Mouse (Mus musculus): ENCODE results near the gene Reck.

The Reck gene

DNA sequence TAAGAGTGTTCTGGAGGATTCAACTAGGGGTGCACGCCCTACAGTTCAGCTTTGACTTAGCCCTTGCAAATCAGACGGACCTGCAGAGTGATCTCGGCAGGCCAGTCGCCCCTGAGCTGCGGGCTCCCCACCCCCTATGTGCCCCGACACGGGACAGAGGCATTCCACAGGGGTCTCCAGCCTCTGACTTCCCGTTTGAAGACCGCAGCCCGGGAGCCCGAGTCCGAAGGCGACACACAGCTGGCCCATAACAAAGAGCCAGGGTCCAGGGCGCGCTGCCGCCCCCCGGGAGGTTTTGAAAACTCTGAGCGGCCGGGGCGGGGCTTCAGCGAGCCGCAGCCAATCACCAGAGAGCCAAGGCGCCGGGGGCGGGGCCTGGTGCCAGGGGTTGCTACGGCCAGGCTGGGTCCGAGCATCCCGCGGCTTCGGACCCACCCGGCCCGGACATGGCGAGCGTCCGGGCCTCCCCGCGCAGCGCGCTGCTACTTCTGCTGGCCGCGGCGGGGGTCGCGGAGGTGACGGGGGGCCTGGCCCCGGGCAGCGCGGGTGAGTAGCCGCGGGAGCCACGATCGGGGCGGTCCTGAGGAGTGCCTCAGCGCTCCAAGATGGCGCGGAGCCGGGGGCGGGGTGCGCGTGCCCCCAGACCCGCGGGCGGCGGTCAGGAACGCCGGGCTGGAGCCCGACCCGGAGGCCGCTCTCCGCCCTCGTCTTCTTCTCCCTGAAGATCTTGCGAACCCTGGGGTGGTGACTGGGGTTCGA lies at the start of gene Reck:
Gene Reck, plus strand, starts transcription at position 371 of the 759 bp plus-strand sequence.
- peak; percentile 54 for DNase-seq (ENCODE audit: low spot score)

DNA sequence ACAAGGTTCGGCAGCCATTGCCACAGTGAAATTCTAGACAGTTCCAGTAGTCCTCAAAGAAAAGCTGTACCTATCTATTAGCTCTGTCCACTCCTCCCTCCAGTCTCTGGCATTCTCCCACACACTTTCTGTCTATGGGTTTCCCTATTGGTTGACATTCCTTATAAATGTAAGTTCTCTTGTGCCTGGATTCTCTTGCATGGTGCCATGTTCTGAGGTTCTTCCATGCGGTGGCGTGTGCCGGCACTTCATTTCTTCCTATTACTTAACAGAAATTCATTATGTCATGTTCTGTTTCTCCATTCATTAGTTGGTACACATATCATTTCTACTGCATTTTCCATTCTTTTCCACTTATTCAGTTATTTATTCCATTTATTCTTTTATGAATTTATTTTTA lies 46.5 kb upstream of the Reck start:
- DNase-seq (ENCODE audit: low spot score) = no peak

DNA sequence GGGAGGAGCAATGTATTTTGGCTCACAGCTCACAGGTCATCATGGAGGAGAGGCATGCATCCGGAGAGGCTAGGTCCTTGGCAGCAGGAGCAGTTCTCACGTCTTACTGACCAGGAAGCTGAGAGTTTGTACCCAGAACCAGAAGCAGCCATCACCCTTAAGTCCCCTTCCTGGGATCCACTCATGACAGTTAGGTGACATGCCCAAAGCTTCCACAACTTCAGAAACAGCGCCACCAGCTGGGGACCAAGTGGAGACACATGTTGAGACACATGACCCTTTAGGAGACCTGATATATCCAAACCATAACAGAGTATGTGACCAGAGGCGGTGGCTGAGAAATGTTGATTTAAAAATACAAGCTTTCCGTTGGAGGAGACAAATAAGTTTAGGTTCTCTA lies 43.3 kb upstream of the Reck start:
- no peak for DNase-seq (ENCODE audit: low spot score)

DNA sequence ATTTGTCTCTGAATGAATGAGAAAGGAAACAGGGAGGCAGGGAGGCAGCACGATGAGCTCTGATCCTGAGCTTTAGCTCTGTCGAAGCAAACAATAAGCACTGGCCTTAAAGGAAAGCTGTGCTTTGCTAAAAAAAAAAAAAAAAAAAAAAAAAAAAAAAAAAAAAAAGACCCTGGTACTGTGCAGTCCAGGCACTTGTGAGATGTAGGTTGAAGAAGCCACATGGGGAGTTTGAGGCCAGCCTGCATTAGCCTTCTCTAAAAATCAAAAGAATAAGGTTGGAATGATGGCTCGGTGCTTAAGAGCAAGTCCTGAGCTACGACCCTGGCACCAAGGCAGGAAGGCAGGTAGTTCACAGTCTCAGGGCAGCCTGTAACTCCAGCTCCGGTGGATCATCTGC lies 41.6 kb upstream of the Reck start:
- no peak for DNase-seq (ENCODE audit: low spot score)

DNA sequence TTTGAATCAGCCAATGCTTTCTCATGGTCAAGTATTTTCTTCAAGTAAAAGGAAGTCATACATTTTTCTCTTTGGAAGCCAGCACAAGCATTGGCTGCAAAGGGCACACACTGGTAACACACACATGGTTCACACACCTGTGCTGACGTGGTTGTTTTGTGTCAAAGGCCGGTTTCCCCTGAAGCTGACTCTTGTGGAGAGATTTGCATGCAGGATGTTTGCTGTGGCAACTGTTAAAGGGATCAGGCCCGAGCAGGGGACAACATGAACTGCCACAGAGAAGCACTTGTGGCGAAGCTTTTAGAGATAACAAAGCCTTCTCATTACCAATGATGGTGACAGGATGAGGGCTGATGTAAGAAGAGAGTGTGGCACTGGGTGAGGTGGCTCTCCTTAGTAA lies 40.6 kb upstream of the Reck start:
- no peak for DNase-seq (ENCODE audit: low spot score)

- no peak for DNase-seq (ENCODE audit: low spot score)
These were observed 37.0 kb upstream of the Reck start for GRCm38 (mm10) chr4:43838326-43838725.

DNA sequence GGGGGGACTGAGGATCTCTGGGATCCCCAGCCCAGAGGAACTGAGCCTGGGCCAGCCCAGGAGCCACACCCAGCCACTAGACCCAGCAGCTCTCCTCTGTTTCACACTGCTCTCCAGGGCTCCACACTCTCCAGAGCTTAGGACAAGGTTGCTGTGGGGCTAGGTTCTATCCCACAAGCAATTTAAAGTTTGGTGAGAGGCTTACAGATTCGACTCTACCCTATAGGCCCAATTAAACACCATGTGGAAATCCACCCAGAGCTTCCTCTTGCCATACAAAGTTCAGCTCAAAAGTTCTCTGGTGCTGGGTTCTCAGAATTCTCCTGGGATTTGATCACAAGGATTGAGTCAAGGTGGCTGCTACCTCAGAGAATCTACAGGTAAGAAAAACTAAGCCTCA lies 35.2 kb upstream of the Reck start, which contains the start of gene Olfr157:
Gene Olfr157, minus strand, starts transcription at position 101 of the 400 bp plus-strand sequence.
- DNase-seq (ENCODE audit: low spot score) = no peak

DNA sequence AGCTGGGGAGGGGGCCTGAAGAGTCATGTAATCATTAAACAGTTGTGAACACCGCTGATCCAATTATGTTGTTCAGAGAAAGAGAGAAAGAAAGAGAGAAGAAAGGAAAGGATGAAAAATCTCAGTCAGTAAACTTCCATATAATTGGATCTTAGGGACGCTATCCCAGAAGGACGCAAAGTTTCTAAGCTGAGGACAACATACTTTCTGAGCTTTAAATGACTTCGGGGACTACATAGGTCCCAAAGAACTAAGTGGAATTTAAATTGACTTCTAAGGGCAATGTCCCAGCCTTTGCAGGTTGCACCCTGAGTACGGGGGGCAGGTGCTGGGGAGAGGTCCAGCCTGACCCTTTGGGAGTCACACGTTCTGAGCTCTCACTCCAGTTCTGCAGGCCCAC lies 24.1 kb upstream of the Reck start, which contains the start of gene Olfr155:
Gene Olfr155, plus strand, starts transcription at position 301 of the 400 bp plus-strand sequence.
- DNase-seq (ENCODE audit: low spot score) = no peak

DNA sequence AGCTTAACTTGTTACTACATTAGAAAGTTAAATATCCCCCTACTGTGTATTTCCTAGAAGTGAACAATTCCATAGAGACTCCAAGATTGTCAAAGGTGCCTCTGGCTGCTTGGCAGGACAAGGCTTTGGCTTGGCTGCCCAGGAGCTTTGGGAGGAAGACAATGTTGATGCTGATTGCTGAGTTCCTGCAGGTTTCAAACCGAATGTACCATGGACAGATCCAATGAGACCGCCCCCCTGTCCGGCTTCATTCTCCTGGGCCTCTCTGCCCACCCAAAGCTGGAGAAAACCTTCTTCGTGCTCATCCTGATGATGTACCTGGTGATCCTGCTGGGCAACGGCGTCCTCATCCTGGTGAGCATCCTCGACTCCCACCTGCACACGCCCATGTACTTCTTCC lies 21.2 kb upstream of the Reck start:
- DNase-seq (ENCODE audit: low spot score) = no peak

DNA sequence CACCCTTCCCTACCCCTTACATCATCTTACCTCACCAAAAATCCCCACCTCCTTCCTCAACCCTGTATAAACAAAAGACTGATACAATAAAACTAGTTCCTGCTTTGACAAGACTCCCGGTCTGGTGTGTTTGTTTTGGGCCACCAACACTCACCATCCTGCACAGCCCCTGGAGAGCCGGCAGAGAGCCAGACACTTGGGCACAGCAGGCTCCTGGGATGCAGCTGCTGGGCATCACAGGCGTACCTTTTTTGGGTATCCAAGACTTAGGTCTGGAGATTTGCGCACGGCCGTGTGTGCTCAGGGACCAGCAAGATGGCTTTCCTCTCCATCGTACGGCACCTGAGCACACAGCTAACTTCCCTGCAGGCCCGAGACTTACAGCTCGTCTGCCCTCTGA lies 15.4 kb upstream of the Reck start:
- no peak for DNase-seq (ENCODE audit: low spot score)

DNA sequence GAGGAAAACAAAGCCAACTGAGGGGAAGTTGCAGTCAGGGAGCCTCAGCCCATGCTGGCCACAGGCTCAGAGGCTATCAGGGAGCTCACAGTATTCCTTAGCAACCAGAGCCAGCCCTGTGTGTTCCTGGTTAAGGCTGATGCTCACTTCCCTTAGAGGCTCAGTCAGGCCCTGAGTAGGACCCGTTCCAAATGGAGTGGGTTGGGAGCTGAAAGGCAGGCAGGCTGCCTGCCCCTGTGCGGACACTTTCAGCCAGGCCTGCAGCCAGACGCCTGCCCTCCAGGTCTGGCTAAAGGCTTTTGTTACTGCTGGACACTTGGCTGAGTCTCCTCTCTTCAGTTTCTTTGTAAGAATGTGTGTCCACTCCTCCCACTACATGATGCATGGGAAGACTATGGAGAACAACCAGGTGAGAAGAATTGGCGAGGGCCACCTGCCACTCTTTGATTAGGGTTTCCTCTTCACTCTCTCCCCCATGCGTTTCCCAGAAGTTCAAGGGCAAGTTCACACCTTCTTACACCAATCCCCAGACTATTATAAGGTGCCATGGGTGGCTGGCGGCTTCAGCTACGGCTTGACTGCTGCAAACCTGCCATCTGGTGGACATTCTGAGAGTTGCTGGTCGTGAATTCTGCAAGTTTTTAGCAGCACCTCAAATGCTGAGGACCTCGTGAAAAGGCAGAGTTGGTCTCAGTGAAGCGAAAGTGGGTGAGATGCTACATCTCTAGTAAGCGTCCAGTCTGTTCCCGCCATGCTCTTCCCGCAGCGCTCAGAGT lies 14.4 kb upstream of the Reck start:
- DNase-seq (ENCODE audit: low spot score) = peak; percentile 18

DNA sequence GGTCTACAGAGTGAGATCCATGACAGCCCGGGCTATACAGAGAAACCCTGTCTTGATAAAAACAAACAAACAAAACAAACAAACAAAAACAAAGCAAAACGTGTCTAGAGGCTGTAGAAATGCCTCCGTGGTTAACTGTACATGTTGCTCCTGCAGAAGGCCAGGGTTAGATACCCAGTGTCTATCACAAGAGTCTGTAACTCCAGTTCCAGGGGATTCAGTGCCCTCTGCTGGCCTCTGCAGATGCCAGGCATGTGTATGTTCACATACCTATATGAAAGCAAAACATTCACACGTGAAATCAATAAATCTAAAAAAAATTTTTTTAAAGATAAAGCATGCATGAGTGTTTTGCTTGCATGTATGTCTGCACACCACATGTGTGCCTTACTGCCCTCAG lies 12.0 kb upstream of the Reck start:
- DNase-seq (ENCODE audit: low spot score) = no peak

DNA sequence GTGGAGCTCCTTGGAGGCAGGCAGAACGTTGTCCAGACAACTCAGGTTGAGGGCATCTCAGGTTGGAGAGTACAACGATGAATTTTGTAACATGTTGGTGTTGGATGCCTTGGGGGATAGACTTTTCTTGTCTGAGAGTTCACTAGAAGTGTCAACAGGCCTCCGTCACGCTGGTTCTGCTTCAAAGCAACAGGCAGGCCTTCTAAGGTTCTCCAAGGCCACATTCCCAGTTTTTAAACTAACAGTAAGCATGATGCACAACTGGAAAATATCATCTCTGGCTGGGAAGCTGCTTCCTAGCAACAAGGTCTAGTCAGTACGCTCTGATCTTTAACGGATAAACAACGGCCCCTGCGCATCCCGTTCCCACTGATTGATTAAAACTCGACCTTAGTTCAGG lies 5.5 kb upstream of the Reck start:
- no peak for DNase-seq (ENCODE audit: low spot score)

DNA sequence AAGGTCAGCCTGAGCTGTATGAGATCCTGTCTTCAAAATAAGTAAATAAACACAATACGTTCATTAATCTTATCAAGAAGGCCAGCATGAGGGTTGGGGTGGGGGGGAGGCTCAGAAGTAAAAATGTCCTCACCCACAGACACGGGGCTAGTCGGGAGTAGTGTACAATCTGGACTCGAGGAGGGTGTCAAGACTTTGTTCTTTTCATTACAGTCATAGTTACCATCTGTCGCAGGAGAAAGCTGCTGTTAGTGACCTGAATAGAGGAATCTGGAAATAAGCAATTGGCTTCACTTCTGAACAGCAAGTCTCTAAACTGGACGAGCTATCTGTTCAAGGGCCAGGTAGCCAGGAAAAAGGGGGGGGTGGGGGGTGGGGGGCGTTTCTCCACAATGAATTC lies 829 bp upstream of the Reck start:
- DNase-seq (ENCODE audit: low spot score) = no peak

GRCm38 (mm10) chr4:43875919-43876411 lies 635 bp downstream of the Reck start:
- no peak for DNase-seq (ENCODE audit: low spot score)

DNA sequence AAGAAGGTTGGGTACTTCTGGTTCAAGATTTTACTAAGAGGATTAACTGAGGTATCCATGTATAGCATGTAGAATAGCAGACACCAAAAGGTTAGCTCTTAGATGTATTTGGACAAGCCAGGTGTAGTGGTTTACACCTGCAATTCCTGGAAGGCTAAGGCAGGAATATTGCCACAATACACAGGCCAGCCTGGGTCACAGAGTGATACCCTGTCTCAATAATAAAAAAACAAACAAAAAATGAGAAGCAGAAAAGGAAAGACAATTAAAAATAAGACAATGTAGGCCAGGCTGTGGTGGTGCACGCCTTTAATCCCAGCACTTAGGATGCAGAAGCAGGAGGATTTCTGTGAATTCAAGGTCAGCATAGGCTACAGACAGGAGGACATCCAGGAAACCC lies 1.9 kb downstream of the Reck start:
- DNase-seq (ENCODE audit: low spot score) = no peak

DNA sequence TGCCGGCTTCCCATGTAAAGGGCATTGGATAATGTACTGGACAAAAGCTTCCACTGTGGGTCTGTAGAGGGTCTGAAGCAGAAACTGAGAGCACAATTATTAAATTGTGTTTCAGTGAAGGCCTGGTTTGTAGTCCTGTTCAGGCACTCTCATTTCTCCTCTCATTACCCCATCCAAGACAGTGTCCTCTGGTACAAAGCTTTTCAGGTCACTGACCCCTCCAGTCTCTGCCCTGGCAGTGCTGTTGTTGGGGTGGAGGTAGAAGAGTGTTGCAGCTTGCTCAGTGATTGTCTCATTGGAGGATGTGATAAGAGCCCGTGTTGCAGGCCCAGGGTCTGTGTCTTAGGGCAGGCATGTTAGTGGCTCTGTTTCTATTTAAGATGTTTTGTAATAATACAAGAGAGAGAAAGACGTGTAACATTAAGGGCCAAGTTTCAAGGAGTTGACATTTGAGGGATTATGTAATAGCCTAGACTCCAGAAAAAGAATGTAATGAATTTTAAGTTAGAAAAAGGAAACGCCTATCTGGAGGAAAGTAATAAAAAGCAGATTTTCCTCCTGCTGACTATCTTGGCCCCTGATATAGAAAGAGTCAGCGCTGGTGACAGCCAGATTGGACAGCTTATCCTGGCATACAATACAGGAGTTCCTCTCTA lies 2.9 kb downstream of the Reck start:
- no peak for DNase-seq (ENCODE audit: low spot score)

DNA sequence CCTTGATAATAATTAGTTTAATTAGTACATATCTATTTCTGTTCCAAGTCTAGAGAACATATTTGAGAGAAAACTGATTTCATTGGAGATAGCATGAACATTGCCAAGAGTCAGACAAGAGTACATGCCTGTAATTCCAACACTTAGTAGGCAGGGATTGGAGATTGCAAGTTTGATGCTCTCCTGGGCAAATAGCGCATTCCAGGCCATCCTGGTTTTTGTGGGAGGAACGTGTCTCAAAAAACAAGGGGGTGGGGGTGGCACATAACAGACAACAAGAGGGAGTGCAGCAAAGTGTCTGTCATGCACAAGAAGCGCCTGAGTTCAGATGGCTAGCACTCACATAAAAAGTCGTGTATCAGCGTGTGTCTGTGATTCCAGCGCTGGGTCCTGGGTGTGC lies 4.2 kb downstream of the Reck start:
- DNase-seq (ENCODE audit: low spot score) = no peak

DNA sequence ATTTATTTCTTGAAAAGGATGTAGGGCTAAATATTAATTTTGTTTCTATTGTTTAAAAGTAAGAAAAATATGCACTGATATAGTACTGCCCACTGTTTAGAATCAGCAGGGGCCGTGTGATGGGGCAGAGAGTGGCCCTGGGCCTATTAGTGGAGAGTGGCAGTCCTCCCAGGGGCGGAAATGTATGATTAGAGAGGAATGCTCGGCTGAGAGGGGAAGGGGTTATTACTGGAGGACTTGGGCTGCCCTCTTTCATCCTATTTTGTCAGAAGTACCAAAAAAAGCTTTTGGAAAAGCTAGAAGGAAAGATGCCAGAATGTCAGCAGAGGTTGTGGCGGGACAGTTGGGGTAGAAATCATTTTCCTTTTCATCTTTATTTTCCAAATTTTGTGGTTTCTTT lies 8.9 kb downstream of the Reck start:
- no peak for DNase-seq (ENCODE audit: low spot score)

DNA sequence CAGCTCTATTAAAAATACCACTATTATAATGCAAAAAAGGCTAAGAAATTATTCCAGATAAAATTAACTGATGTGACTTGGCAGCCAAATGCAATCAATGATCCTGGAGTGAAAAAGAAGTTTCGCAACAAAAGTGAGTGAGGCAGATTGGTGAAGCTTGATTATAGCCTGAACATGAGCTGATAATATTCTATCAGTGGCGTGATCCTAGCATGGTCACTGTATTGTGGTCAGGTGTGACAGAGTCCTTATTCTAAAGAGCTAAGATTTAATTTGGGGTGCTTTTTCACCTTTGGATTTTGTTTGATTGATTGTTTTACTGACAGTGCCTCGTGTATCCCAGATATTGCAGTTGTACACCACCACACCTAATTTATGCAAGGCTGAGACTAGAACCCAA lies 15.9 kb downstream of the Reck start:
- no peak for DNase-seq (ENCODE audit: low spot score)

DNA sequence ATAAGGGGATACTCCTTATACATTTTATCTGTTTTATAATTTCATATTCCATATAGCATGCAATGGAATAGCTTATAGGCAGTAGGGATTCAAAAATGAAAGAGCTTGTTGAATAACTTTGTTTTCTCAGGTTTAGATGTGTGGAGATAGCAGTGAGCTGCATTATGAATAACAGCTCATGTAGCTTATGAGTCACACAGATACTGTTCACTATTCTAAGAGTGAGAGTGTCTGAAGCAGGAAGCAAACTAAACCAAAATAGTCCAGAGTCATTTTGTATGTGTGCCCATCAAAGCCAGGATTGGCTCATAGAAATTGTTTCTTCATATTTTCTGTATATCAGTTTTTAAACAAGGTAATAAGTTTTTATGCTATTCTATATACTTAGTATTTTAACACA lies 21.9 kb downstream of the Reck start:
- DNase-seq (ENCODE audit: low spot score) = no peak

DNA sequence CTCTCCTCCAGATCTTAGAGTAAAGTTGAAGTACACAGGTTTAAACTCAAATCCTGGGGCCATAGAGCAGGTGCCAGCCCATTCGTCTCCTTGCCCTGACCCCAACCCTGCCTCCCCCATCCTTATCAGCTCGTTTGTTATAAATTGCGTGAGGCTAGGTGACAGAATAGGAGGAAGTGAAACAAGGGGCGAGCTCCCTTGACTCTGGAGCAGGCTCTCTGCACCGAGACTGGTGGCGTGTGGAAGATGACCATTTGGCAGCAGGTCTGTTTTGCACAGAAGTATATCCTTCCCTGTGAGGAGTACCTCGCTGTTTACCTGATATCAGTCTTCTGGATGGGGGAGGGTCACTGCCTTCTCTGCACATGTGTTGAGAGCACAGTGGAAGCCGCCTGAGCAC lies 23.9 kb downstream of the Reck start:
- no peak for DNase-seq (ENCODE audit: low spot score)

DNA sequence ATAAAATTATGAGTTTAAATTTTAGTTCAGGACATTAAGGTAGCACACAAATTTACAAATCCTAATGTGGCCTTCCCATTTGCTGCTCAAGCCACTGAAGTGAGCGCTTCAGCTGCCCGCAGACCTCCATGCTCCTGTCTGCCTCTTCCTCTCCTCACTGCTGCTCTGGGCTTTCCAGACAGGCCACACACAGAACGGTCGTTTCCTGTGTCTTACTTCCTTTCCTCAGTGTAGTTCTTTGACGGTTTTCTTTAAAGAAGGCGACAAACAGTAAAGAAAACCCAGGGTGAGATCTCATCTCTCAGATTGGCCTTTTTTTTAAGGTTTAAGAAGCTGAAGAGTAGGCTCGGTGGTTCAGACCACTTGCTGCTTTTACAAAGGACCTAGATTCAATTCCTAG lies 28.4 kb downstream of the Reck start:
- DNase-seq (ENCODE audit: low spot score) = no peak

Data from urinary bladder, postnatal 10 days (tissue).